Mouse (Mus musculus) 3T3-L1 (cell line): ENCODE data around the gene Palm3.
A peak's percentile ranks its signal among the peaks of the same experiment; 100 is the strongest.
"Not testable (repeated sequence)": the region's sequence is repeated elsewhere in the genome, so short reads cannot be mapped to it uniquely, and the experiment has no call there.

Experiments
- DNase-seq: peaks from one replicate; pipeline ENCODE4 v3.0.0-alpha.2; 2015; ENCODE audit warnings: low read depth, low spot score

The Palm3 gene

GRCm38 (mm10) chr8:83997511-83998141, 23.6 kb upstream of the Palm3 start, which contains the start of gene Samd1:
Samd1 (plus strand) TSS chr8:83997672.
- peak; percentile 56 for DNase-seq

- DNase-seq, result peak; percentile 80
Measured at GRCm38 (mm10) chr8:83998231-83999056, 22.8 kb upstream of the Palm3 start.

- peak; percentile 18 for DNase-seq
Measured at GRCm38 (mm10) chr8:83999057-83999705, 22.1 kb upstream of the Palm3 start.

- no peak for DNase-seq
Measured at GRCm38 (mm10) chr8:83999825-84000224, 21.4 kb upstream of the Palm3 start.

- DNase-seq, result no peak
Measured at GRCm38 (mm10) chr8:84001281-84002000, 19.8 kb upstream of the Palm3 start, which contains the start of gene 1700067K01Rik. 1700067K01Rik (plus strand) TSS chr8:84001502.

GRCm38 (mm10) chr8:84002957-84003611, 18.2 kb upstream of the Palm3 start:
- DNase-seq, result no peak

- DNase-seq, result peak; percentile 57
Measured at GRCm38 (mm10) chr8:84003612-84004246, 17.5 kb upstream of the Palm3 start.

- peak; percentile 98 for DNase-seq
Measured at GRCm38 (mm10) chr8:84004533-84005201, 16.6 kb upstream of the Palm3 start.

GRCm38 (mm10) chr8:84005502-84005901, 15.8 kb upstream of the Palm3 start:
- not testable (repeated sequence) for DNase-seq

GRCm38 (mm10) chr8:84008362-84008761, 12.9 kb upstream of the Palm3 start:
- peak; percentile 50 for DNase-seq

- peak; percentile 91 for DNase-seq
Measured at GRCm38 (mm10) chr8:84009876-84010275, 11.4 kb upstream of the Palm3 start.

GRCm38 (mm10) chr8:84010625-84011611, 10.4 kb upstream of the Palm3 start:
- DNase-seq, result peak; percentile 30

GRCm38 (mm10) chr8:84011705-84012498, 9.4 kb upstream of the Palm3 start, which contains the start of gene 2210011C24Rik:
2210011C24Rik (minus strand) TSS chr8:84012171.
- no peak for DNase-seq

GRCm38 (mm10) chr8:84012499-84013165, 8.6 kb upstream of the Palm3 start:
- no peak for DNase-seq

- no peak for DNase-seq
Measured at GRCm38 (mm10) chr8:84015833-84016232, 5.4 kb upstream of the Palm3 start.

GRCm38 (mm10) chr8:84019738-84020137, 1.5 kb upstream of the Palm3 start:
- DNase-seq, result no peak

- DNase-seq, result peak; percentile 49
Measured at GRCm38 (mm10) chr8:84021569-84021968, 298 bp downstream of the Palm3 start.
